Mouse (Mus musculus): ENCODE results near the gene Adad1. TPM values are rescaled to one million over a fixed set of nuclear protein-coding genes. Genes with fewer than 3 reads are reported as not detected.

The Adad1 gene
- total and polyA plus RNA-seq, 3 experiments: not detected

- no peak overlapping the region for H3K27ac ChIP-seq (ENCODE audit: insufficient read depth, low read depth)
- TF ChIP-seq ZMIZ1 (IDR thresholded peaks at IDR 0.05; ENCODE audit: low read depth, low read length): no peak
- TF ChIP-seq MAZ (IDR thresholded peaks at IDR 0.05; ENCODE audit: low read depth, low read length): no peak
- TF ChIP-seq POLR2AphosphoS2 (IDR thresholded peaks at IDR 0.05; ENCODE audit: low read depth, low read length): no peak
- no peak for TF ChIP-seq IRF4 (IDR thresholded peaks at IDR 0.05; ENCODE audit: low read depth, low read length)
- TF ChIP-seq SIN3A (IDR thresholded peaks at IDR 0.05; ENCODE audit: low read length): no peak
- no peak for TF ChIP-seq MAX (IDR thresholded peaks at IDR 0.05; ENCODE audit: low read length)
- TF ChIP-seq CHD2 (IDR thresholded peaks at IDR 0.05; ENCODE audit: low read length): no peak
- no peak for TF ChIP-seq CTCF (conservative IDR thresholded peaks at IDR 0.05 in 1 of 2, IDR thresholded peaks at IDR 0.05 in 1 of 2; ENCODE audit: low read depth in 2 of 2, low read length in 2 of 2)
- no peak for TF ChIP-seq GABPA (IDR thresholded peaks at IDR 0.05; ENCODE audit: insufficient replicate concordance, low read depth, low read length)
- TF ChIP-seq ZNF384 (IDR thresholded peaks at IDR 0.05; ENCODE audit: low read depth, low read length): no peak
- no peak for TF ChIP-seq JUN (IDR thresholded peaks at IDR 0.05; ENCODE audit: insufficient read depth, low read depth, low read length)
- TF ChIP-seq ELF1 (IDR thresholded peaks at IDR 0.05; ENCODE audit: low read depth, low read length): no peak
- no peak for TF ChIP-seq NRF1 (IDR thresholded peaks at IDR 0.05; ENCODE audit: low read depth, low read length)
- TF ChIP-seq RCOR1 (conservative IDR thresholded peaks at IDR 0.05; ENCODE audit: low read depth, low read length): no peak
- TF ChIP-seq BHLHE40 (IDR thresholded peaks at IDR 0.05; ENCODE audit: low read depth, low read length): no peak
- no peak for TF ChIP-seq RAD21 (IDR thresholded peaks at IDR 0.05; ENCODE audit: low read depth, low read length)
- DNase-seq (ENCODE audit: extremely low read depth): no peak
- dilution Hi-C loops (cut with MboI; ENCODE audit: extremely low pct_ligation_motif_present, extremely low pct_unique_long_range_greater_than_20kb, low sequenced_read_pairs) (no loop called here), in situ Hi-C loops (cut with MboI; ENCODE audit: low pct_ligation_motif_present, low pct_unique_long_range_greater_than_20kb, low sequenced_read_pairs) (no loop called here)
- H3K4me3 ChIP-seq (replicated peaks in 1 of 3; ENCODE audit: low read depth in 2 of 3, low read length in 2 of 3, poor library complexity in 1 of 3): no peak overlapping the region
- no peak overlapping the region for H3K9ac ChIP-seq (ENCODE audit: insufficient read depth, low read depth)
- no peak overlapping the region for H3K4me2 ChIP-seq (ENCODE audit: insufficient read depth, low read depth, poor library complexity, severe bottlenecking)
- peaks cover 0 to 12% of the 10 kb centered on the region in 2 experiments; a peak in 3 of 4 replicates for H3K4me1 ChIP-seq (ENCODE audit: control insufficient read depth in 1 of 2, insufficient read depth in 2 of 2)
- H3K79me2 ChIP-seq (replicated peaks; ENCODE audit: control insufficient read depth, extremely low read depth, insufficient read depth, poor library complexity, severe bottlenecking): no peaks in the 10 kb centered on the region
- no peaks in the 10 kb centered on the region for H3K27me3 ChIP-seq (replicated peaks)
- H3K36me3 ChIP-seq (replicated peaks in 1 of 2; ENCODE audit: control insufficient read depth in 1 of 2, insufficient read depth in 1 of 2, low read length in 1 of 2): no peaks in the 10 kb centered on the region
- peaks cover 3% of the 10 kb centered on the region for H3K9me3 ChIP-seq (replicated peaks; ENCODE audit: low read length)
Observed at GRCm38 (mm10) chr3:37169283-37169682, 106.0 kb downstream of the Adad1 start.

Other genes starting within 250 kb of the Adad1 start
- 12.8 and 14.7 TPM in 2 replicates for gene 4932438A13Rik, start 200.4 kb upstream of the Adad1 start, total RNA-seq (2012; rRNA removed)
- 5.9 and 6.3 TPM in 2 replicates for gene 4932438A13Rik, start 200.4 kb upstream of the Adad1 start, total RNA-seq (2014; rRNA removed)
- 19.5 and 20.3 TPM in 2 replicates for gene 4932438A13Rik, start 200.4 kb upstream of the Adad1 start, polyA plus RNA-seq (2012; ENCODE audit: insufficient read length, low read depth)
- not detected in 2 replicates for gene Il2, start 62.4 kb downstream of the Adad1 start, total RNA-seq (2012; rRNA removed)
- gene Il2, start 62.4 kb downstream of the Adad1 start, total RNA-seq (2014; rRNA removed): 0.34 TPM in 1 of 2 replicates, not detected in the other
- gene Il2, start 62.4 kb downstream of the Adad1 start, polyA plus RNA-seq (2012; ENCODE audit: insufficient read length, low read depth): not detected in 2 replicates
- not detected in 2 replicates for gene Il21, start 169.1 kb downstream of the Adad1 start, total RNA-seq (2012; rRNA removed)
- not detected in 2 replicates for gene Il21, start 169.1 kb downstream of the Adad1 start, total RNA-seq (2014; rRNA removed)
- not detected in 2 replicates for gene Il21, start 169.1 kb downstream of the Adad1 start, polyA plus RNA-seq (2012; ENCODE audit: insufficient read length, low read depth)
- 3.2 and 4.1 TPM in 2 replicates for gene Bbs12, start 249.0 kb downstream of the Adad1 start, total RNA-seq (2012; rRNA removed)
- gene Bbs12, start 249.0 kb downstream of the Adad1 start, total RNA-seq (2014; rRNA removed): 8.3 and 8.8 TPM in 2 replicates
- gene Bbs12, start 249.0 kb downstream of the Adad1 start, polyA plus RNA-seq (2012; ENCODE audit: insufficient read length, low read depth): 3.3 and 4.0 TPM in 2 replicates
- 0.46 and 0.89 TPM in 2 replicates for gene Cetn4, start 249.2 kb downstream of the Adad1 start, total RNA-seq (2012; rRNA removed)
- 2.2 and 2.9 TPM in 2 replicates for gene Cetn4, start 249.2 kb downstream of the Adad1 start, total RNA-seq (2014; rRNA removed)
- gene Cetn4, start 249.2 kb downstream of the Adad1 start, polyA plus RNA-seq (2012; ENCODE audit: insufficient read length, low read depth): 1.4 and 2.6 TPM in 2 replicates